Mouse (Mus musculus): ENCODE data around the gene Cpt2.
A peak's percentile ranks its signal among the peaks of the same experiment; 100 is the strongest.

Cpt2 gene

GRCm38 (mm10) chr4:107923145-107923802, at the start of gene Cpt2:
Gene Cpt2 (minus strand): TSS chr4:107923610.
- DNase-seq: peak; percentile 90 to 95

GRCm38 (mm10) chr4:107971162-107971561, 47.8 kb upstream of the Cpt2 start:
- DNase-seq: no peak

GRCm38 (mm10) chr4:107969781-107970180, 46.4 kb upstream of the Cpt2 start:
- DNase-seq: no peak

GRCm38 (mm10) chr4:107967966-107968682, 44.7 kb upstream of the Cpt2 start, which contains the start of gene Slc1a7:
Gene Slc1a7 (plus strand): TSS chr4:107968332.
- DNase-seq: no peak

- no peak for DNase-seq
Observed at GRCm38 (mm10) chr4:107966416-107967109, 43.2 kb upstream of the Cpt2 start.

GRCm38 (mm10) chr4:107962792-107963191, 39.4 kb upstream of the Cpt2 start:
- no peak for DNase-seq

- DNase-seq: no peak
Observed at GRCm38 (mm10) chr4:107962044-107962732, 38.8 kb upstream of the Cpt2 start.

- no peak for DNase-seq
Observed at GRCm38 (mm10) chr4:107958487-107958886, 35.1 kb upstream of the Cpt2 start.

GRCm38 (mm10) chr4:107955691-107956090, 32.3 kb upstream of the Cpt2 start:
- no peak for DNase-seq

GRCm38 (mm10) chr4:107952845-107953244, 29.4 kb upstream of the Cpt2 start:
- no peak for DNase-seq

GRCm38 (mm10) chr4:107949918-107950317, 26.5 kb upstream of the Cpt2 start:
- DNase-seq: no peak

GRCm38 (mm10) chr4:107944141-107944540, 20.7 kb upstream of the Cpt2 start:
- no peak for DNase-seq

- no peak for DNase-seq
Observed at GRCm38 (mm10) chr4:107942741-107943140, 19.3 kb upstream of the Cpt2 start.

GRCm38 (mm10) chr4:107938124-107938523, 14.7 kb upstream of the Cpt2 start:
- no peak for DNase-seq

GRCm38 (mm10) chr4:107937338-107937737, 13.9 kb upstream of the Cpt2 start:
- DNase-seq: peak; percentile 13 to 46

- DNase-seq: no peak
Observed at GRCm38 (mm10) chr4:107935254-107935653, 11.8 kb upstream of the Cpt2 start.

GRCm38 (mm10) chr4:107933239-107933638, 9.8 kb upstream of the Cpt2 start:
- DNase-seq: no peak

GRCm38 (mm10) chr4:107931453-107931852, 8.0 kb upstream of the Cpt2 start:
- no peak for DNase-seq

GRCm38 (mm10) chr4:107928726-107929125, 5.3 kb upstream of the Cpt2 start:
- no peak for DNase-seq

- no peak for DNase-seq
Observed at GRCm38 (mm10) chr4:107928269-107928668, 4.9 kb upstream of the Cpt2 start.

GRCm38 (mm10) chr4:107923803-107924194, 389 bp upstream of the Cpt2 start:
- DNase-seq: no peak

- DNase-seq: no peak
Observed at GRCm38 (mm10) chr4:107921952-107922351, 1.5 kb downstream of the Cpt2 start.

- DNase-seq: no peak
Observed at GRCm38 (mm10) chr4:107921152-107921695, 2.2 kb downstream of the Cpt2 start.

Data from spleen, adult 18-20 months (tissue).